Mouse (Mus musculus) cerebellum, postnatal 36 days (tissue): ENCODE measurements around the gene Alpk1.
A peak's percentile ranks its signal among the peaks of the same experiment; 100 is the strongest.

Source experiments
- DNase-seq, 2 experiments: peaks; one replicate each; pipeline ENCODE4 v3.0.0; 2021 to 2022; ENCODE audit warnings: mixed read lengths in 2 of 2

The Alpk1 gene

GRCm38 (mm10) chr3:127780021-127780644 lies at the start of gene Alpk1:
Gene Alpk1, minus strand, starts transcription at chr3:127780527.
- DNase-seq, result peak in 1 of 2 experiments; percentile 19

DNA sequence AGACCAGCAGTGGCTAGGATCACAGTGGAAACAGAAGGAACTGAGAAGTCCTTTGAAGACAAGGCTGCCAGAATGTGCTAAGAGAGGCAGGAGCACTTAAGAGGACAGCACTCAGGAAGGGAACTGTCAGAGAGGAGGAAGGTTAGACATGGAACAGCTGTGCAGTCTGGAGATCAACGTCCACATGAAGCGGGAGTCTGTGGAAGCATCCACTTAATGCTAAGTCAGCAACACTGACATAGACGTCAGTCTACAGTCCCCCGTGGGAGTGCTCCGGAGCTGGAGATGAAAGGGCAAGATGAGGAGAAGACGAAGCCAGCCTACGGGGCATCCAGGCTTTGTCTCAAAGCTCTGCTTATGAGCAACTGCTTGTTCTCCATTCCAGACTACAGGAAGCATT lies 46.8 kb upstream of the Alpk1 start:
- DNase-seq, result no peak

GRCm38 (mm10) chr3:127826503-127826902 lies 46.2 kb upstream of the Alpk1 start:
- no peak for DNase-seq

DNA sequence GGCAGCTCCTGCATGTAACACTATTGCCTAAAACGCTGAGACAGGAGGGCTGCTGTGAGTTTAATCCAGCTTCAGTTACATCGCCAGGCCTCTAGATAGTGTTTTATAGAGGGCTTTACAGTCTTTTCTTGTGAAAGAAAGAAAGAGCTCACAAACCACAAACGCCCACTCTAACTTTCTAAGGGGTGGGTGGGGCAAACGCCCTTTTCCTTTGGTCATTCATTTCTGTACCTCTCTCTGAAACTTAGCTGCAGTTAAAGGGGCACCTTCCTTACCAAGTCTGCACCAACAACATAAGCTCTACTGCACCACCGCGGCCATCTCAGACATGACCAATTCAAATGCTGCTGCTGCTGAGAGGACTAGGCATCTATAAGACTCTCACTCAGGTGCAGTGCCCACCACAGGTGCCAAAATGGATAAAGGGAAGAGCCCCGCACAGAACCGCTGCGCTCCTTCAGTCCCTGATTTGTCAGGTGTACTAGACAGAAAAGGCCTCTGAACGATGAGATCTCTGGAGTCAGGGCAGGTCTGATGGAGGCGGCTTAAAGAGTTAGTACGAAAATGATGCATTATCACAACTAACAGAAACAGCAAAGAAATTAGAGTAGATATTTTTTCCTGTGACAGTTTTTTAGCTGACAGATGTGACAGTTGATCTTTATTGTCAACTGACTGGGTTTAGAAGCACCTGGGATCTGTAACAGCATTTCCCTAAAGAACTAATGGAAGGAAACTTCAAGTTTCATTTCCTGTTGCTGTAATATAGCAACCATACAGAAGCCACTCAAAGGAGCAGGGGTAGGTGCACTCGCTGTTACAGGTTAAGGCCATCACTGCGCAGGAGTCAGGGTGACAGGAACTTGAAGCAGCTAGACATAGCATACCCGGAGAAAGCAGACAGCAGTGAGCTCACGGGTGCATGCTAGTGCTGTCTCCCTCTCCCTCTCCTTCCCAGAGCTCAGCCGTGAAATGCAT lies 43.8 kb upstream of the Alpk1 start:
- no peak for DNase-seq

DNA sequence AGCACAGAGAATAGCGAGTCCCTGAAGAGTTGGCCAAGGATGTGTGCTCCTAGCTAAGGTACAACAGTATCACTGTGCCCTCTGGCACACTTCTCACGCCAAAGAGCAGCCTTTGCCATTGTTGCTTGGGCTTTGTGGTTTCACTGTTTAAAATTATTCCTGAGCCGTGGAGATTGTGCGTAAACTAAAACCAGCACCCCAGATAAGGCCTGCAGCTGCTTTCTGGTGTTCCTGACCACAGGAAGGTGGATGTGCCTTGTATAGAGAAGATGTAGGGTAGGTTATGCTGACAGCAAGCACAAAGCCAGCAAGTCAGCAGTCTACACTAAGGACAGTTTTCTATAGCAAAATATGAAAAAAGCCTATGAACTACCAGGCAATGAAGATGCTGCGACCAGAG lies 40.9 kb upstream of the Alpk1 start:
- no peak for DNase-seq

DNA sequence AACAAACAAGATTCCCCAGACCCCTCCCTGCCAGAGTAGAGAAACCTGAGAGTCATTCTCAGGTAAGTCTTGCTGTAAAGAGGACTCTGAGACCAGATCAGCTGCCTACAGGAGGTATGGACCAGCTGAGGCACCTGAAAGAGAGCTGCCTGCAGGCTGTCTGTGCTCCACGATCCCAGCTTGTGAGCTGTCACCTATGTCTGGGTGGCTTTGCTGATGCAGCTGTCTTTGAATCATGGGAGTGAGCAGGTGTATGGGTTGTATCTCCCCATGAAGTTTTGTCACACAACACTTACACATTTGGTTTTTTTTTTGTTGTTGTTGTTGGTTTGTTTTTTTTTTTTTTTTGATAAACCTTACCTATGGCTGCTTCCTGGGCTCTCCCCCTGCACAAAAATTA lies 40.1 kb upstream of the Alpk1 start:
- no peak for DNase-seq

GRCm38 (mm10) chr3:127818694-127819663 lies 38.7 kb upstream of the Alpk1 start:
- no peak for DNase-seq

- DNase-seq, result no peak
Observed at GRCm38 (mm10) chr3:127817120-127817683, 36.9 kb upstream of the Alpk1 start.

DNA sequence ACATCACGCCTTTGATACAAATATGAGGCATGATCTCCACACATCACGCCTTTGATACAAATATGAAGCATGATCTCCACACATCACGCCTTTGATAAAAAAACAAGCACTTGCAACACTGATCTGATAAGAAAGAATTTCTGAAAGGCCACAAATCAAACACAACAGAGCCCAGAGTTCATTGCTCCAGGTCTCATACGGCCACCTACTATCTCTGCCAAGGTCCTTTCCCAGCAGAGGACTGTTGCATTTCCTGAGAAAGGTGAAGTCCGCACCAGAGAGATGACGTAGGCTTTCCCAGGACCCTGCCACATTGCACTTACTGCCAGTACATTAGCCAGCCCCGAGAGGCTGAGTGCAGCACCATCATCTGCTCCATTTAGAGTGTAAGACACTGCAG lies 28.8 kb upstream of the Alpk1 start:
- DNase-seq, result no peak

DNA sequence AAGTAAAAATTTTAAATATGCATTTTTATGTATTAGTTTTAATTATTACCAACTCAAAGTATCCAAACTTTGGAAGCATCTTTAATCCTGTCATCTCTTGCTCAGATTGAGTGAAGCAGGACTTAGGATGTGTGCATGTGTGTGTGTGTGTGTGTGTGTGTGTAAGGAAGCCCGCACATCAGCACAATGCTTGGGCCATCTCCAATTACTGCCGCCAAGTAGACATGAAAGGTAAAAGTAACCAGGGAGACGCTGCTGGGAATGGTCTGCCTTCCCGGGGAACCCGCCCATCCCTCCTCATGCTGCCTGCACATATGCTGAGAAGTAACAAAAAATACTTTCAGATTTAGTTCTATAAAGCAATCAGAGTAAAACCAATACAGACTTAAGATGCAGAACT lies 27.5 kb upstream of the Alpk1 start:
- no peak for DNase-seq

- no peak for DNase-seq
Observed at GRCm38 (mm10) chr3:127805991-127806390, 25.7 kb upstream of the Alpk1 start.

DNA sequence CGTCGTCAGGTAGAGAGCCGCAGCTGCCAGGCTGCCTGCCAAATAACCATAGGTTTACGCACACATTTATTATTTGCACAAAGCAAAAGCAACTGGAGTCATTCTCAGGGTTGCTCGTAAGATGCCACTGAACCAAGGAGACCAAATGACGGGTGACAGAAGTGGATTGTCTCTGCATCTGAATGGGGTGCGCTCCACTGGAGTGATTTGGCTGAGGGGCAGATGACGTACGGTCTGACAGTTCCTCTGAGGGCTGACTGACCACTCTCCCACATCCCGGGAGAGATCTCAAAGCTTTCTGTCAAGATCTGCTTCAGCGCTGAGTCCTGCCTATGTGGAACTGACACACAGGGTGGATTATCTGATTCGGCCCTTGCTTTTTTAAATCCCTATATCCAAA lies 24.7 kb upstream of the Alpk1 start:
- no peak for DNase-seq

DNA sequence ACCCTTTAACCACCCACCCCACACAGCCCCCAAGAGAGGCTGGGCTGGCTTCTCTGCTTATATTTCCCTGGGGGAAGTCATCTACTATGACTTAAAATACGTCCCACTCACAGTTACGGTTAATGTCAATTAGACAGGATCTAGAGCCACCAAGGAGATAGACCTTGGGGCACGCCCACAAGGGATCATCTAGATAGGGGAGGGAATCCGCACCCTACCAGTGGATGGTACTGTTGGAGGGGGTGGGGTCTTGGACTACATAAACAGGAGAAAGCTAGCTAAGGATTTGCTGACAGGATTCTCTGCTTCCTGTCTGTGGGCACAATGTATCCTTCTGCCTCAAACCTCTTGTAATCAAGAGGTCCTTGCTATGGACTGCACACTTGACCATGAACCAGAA lies 24.1 kb upstream of the Alpk1 start:
- no peak for DNase-seq

DNA sequence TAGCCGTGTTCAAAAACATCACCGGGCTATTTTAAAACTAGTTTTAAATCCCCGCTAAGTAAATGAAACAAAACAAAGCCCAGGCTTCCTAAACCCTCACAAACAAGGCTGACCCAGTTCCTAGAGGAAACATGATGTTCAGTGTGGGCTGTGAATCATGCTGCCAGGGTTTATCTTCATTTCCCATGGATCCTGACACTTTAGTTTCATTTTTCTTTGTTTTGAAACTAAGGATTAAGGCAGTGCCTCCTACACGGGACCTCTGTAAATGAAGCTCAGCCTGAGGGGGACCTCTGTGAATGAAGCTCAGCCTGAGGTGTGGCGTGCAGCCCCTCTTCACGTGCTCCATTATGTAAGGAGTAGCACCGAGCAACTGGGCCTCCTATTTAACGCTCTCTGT lies 22.5 kb upstream of the Alpk1 start:
- DNase-seq, result no peak

GRCm38 (mm10) chr3:127801162-127801561 lies 20.8 kb upstream of the Alpk1 start:
- no peak for DNase-seq

DNA sequence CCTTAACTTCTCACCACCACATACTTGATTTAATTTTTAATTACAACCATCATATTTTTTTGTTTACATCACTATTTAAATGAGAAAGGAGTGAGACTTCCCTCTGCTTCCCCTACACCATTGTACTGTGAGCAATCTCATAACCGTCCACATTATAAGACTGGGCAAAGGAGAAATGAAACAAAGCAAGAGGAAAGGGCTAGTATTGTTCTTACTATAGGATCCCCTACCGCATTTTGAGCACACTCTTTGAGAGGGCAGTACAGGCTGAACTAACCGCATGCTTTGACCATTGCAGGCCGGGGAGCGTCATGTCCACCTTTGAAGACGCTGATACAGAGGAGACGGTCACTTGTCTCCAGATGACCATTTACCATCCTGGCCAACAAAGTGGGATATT lies 15.9 kb upstream of the Alpk1 start:
- no peak for DNase-seq

- no peak for DNase-seq
Observed at GRCm38 (mm10) chr3:127795762-127796161, 15.4 kb upstream of the Alpk1 start.

DNA sequence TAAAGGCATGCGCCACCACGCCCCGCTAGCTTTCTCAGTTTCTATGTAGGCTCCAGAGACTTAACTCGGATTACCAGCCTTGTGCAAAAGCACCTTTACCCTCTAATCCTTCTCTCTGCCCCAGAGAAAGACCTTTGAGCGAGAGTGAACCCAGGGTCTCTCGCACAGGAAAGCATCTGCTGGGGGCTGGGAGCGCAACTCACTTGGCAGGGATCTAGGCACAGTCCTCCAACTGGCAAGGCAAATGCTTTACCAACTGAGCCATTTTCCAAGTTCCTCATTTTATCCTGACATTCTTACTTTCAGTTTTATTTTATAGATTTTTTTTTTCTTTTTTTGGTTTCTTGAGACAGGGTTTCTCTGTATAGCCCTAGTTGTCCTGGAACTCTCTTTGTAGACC lies 12.7 kb upstream of the Alpk1 start:
- DNase-seq, result no peak

- no peak for DNase-seq
Observed at GRCm38 (mm10) chr3:127791595-127792561, 11.6 kb upstream of the Alpk1 start.

DNA sequence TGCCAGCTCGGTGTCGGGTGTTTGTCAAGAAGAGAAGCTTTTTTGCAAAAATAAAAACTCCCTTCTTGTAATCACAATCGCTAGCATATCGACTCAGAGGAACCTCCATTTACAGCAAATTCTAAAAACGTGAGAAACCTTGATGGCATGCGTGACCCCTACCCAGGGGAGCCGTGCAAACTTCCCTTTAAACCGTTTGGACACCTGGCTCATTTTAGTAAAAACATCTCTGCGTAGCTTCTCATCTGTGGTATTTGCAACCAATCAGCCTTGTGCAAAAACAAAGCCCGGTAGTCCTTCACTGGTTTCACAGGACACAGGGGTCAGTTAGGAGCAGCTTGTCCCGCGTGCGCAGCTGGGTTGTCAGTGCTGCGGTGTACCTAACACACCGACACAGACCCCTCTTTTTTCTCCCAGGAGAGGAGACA lies 10.7 kb upstream of the Alpk1 start:
- DNase-seq, result no peak
